Mouse (Mus musculus) heart, embryonic 15.5 days (tissue): ENCODE results near the gene Tdpoz5. TPM values are rescaled to one million over a fixed set of nuclear protein-coding genes. Genes with fewer than 3 reads are reported as not detected.
"Not testable (repeated sequence)": the region's sequence is repeated elsewhere in the genome, so short reads cannot be mapped to it uniquely, and the experiment has no call there.

Experiments used
- ATAC-seq: fragments of 200-750 bp; cut with Nextera tagmentation; replicated peaks from 2 replicates; pipeline ENCODE4 v1.8.0; 2017; ENCODE audit warnings: low read depth, moderate TSS enrichment; ENCODE audit not compliant: insufficient number of reproducible peaks, insufficient read depth, low FRiP score
- H3K27ac ChIP-seq: fragments of 300-500 bp; sonication (generic); 2 replicates; pipeline ENCODE4 v1.5.1; 2015; ENCODE audit warnings: mild to moderate bottlenecking, inconsistent platforms
- H3K27me3 ChIP-seq: fragments of 300-500 bp; sonication (generic); 2 replicates; pipeline ENCODE4 v1.6.1; 2015; ENCODE audit warnings: inconsistent platforms
- H3K36me3 ChIP-seq: fragments of 300-500 bp; sonication (generic); 2 replicates; pipeline ENCODE4 v1.6.1; 2015; ENCODE audit warnings: mild to moderate bottlenecking, inconsistent platforms
- H3K4me1 ChIP-seq: fragments of 300-500 bp; sonication (generic); replicated peaks from 2 replicates; pipeline ENCODE4 v1.6.1; 2015; ENCODE audit warnings: inconsistent platforms
- H3K4me2 ChIP-seq: fragments of 300-500 bp; sonication (generic); 2 replicates; pipeline ENCODE4 v1.6.1; 2015; ENCODE audit warnings: inconsistent platforms, mild to moderate bottlenecking, moderate library complexity
- H3K4me3 ChIP-seq: fragments of 300-500 bp; sonication (generic); 2 replicates; pipeline ENCODE4 v1.5.1; 2015; ENCODE audit warnings: mild to moderate bottlenecking, inconsistent platforms
- H3K9ac ChIP-seq: fragments of 300-500 bp; sonication (generic); 2 replicates; pipeline ENCODE4 v1.6.1; 2015; ENCODE audit warnings: mild to moderate bottlenecking, inconsistent platforms
- H3K9me3 ChIP-seq: fragments of 300-500 bp; sonication (generic); replicated peaks from 2 replicates; pipeline ENCODE4 v1.6.1; 2016; ENCODE audit warnings: inconsistent platforms
- WGBS: fragments of 180-500 bp; shearing (Covaris S2); methylation state at CpG from one replicate; pipeline ENCODE4 v1.1.7; 2015; ENCODE audit warnings: mixed read lengths; 5-methylcytosine and 5-hydroxymethylcytosine counted together
- polyA plus RNA-seq: library from polyadenylated mRNA; unstranded; fragments of >200 nt; fragmentation: Nextera tagmentation; extraction: Ambion mirVana; gene quantifications from 2 replicates; pipeline ENCODE4 v1.2.1, GENCODE M21; 2015

The Tdpoz5 gene
- polyA plus RNA-seq = not detected in 2 replicates

- WGBS = 52% methylated on average over 2 of the region's 4 CpGs
- not testable (repeated sequence) for H3K9ac ChIP-seq, H3K4me3 ChIP-seq, H3K27me3 ChIP-seq, ATAC-seq, H3K9me3 ChIP-seq, H3K4me1 ChIP-seq, H3K4me2 ChIP-seq, H3K27ac ChIP-seq, H3K36me3 ChIP-seq
Measured at GRCm38 (mm10) chr3:93961214-93961613, at the start of gene Tdpoz5. TSS of gene Tdpoz5 (minus strand) at chr3:93961314.

- H3K27me3 ChIP-seq, H3K36me3 ChIP-seq, H3K4me2 ChIP-seq, H3K9ac ChIP-seq, ATAC-seq, H3K9me3 ChIP-seq, H3K4me1 ChIP-seq, H3K27ac ChIP-seq, H3K4me3 ChIP-seq: not testable (repeated sequence)
- 90% methylated on average over 6 of the region's 6 CpGs for WGBS
Measured at GRCm38 (mm10) chr3:93968938-93969337, 7.8 kb upstream of the Tdpoz5 start.

DNA sequence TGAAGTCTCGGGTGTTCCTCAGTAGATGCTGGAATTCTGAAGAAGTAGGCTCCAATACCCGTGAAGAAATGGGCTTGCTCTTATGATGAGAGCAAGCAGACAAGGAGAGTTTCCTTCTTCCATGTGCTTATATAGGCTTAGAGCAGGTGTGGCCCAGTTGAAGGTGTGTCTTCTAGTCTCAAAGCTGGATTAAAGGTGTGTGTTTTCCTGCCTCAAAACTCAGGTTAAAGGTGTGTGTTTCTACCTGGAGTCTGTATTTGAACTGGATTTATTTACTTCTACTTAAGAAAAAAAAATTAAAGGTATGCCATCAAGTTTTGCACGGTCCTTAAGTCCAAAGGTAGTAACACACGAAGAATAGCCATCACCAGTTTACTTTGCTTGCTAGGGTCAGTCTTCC is 17.7 kb downstream of the Tdpoz5 start, which contains the start of gene Gm9117:
TSS of gene Gm9117 (minus strand) at position 101 of the 400 bp plus-strand sequence.
- H3K4me1 ChIP-seq, H3K9me3 ChIP-seq, H3K27me3 ChIP-seq, H3K4me3 ChIP-seq, H3K4me2 ChIP-seq, H3K36me3 ChIP-seq, H3K9ac ChIP-seq, ATAC-seq, H3K27ac ChIP-seq: not testable (repeated sequence)
- WGBS = 66% methylated on average over 4 of the region's 4 CpGs

- not testable (repeated sequence) for ATAC-seq, H3K9ac ChIP-seq, H3K4me1 ChIP-seq, H3K4me3 ChIP-seq, H3K27ac ChIP-seq, H3K4me2 ChIP-seq, H3K9me3 ChIP-seq, H3K27me3 ChIP-seq, H3K36me3 ChIP-seq
- 56% methylated on average over 1 of the region's 3 CpGs for WGBS
Measured at GRCm38 (mm10) chr3:93938386-93938785, 22.7 kb downstream of the Tdpoz5 start.

Other genes with a start within 250 kb of the Tdpoz5 start
- not detected in 2 replicates for gene Gm5773, start 188.3 kb downstream of the Tdpoz5 start, polyA plus RNA-seq
- not detected in 2 replicates for gene Tdpoz4, start 164.9 kb downstream of the Tdpoz5 start, polyA plus RNA-seq
- gene Tdpoz3, start 135.3 kb downstream of the Tdpoz5 start, polyA plus RNA-seq = not detected in 2 replicates
- not detected in 2 replicates for gene Gm9117, start 17.8 kb downstream of the Tdpoz5 start, polyA plus RNA-seq
- not detected in 2 replicates for gene Gm9125, start 93.6 kb upstream of the Tdpoz5 start, polyA plus RNA-seq
- not detected in 2 replicates for gene Gm10697, start 111.3 kb upstream of the Tdpoz5 start, polyA plus RNA-seq
- gene Gm10696, start 216.9 kb upstream of the Tdpoz5 start, polyA plus RNA-seq = not detected in 2 replicates
- not detected in 2 replicates for gene Gm5286, start 235.4 kb upstream of the Tdpoz5 start, polyA plus RNA-seq